Mouse (Mus musculus): ENCODE measurements around the gene Fat2. TPM values are rescaled to one million over a fixed set of nuclear protein-coding genes. Genes with fewer than 3 reads are reported as not detected.

Gene Fat2
- total RNA-seq, 2 experiments from 2014 or later = 0.17 to 0.43 TPM

DNA sequence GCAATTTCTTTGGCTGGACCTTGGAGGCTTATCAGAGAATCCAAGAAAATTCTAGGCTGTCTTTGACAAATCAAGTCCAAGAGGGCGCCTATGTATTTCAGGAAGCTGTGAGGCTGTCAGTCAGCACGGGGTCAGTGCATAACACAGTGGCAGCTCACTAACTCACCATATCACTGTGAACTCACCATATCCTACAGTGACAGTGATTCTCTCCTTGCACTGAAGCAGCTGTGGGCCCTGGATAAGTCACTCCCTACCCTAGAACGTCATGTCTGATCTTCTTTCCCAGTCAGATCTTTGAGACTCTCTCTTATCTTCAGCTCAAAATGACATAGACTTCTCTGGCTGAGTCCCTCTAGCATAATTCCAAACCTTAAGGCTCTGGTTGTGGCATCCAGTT lies 96.9 kb downstream of the Fat2 start:
- no peak for DNase-seq

DNA sequence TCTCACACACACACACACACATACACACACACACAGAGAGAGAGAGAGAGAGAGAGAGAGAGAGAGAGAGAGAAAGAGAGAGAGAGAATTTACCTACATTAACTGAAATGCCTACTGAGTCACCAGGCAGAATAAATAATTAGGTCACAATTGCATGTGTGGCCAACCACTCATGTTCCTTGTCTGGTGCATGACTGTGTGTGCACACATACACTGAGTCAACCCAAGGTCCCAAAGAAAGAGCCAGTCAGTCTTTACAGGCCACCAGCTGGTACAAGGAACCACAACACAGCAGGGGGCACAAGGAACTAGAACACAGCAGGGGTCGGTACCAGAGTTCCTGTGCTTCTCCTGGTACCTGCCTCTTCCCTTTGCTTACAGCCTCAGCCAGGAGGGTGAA lies 99.5 kb downstream of the Fat2 start:
- DNase-seq = no peak

DNA sequence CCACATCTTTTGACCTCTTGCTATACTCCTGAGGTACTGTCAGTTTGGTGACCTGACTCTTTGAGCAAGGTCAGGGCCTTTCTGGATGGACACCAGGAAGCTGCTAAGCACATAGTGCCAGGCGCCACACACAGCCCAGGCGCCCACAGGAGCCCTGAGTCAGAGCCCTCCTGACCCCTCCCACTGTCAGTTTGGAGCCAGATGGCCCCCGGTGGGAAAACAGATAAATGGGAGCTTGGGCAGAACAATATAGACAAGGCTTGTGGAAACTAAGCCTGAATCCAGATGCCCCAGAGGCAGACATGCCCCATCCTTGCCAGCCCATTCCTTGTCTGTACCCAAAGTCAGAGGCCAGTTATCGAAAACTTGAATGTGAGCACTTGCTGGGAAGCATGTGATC lies 101.6 kb downstream of the Fat2 start:
- no peak for DNase-seq

DNA sequence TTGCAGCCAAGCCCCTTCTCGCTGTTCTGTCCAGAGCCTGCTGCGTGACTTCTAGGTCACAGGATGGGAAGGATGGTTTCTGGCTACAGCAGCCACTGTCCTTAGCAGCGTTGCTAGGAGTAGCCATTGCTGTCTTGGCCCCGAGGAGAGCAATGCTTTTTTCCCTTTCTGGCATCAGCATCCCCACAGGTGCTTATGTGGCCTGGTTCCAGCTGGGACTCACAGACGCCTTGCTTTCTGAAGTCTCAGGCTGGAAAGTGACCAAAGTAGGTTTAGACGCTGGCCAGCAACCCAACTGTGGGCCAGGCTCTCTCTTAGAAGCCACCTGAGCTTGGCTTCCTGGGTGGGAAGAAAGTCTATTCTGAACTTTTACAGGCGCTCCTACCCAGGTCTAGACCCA lies 102.1 kb downstream of the Fat2 start:
- DNase-seq = no peak

DNA sequence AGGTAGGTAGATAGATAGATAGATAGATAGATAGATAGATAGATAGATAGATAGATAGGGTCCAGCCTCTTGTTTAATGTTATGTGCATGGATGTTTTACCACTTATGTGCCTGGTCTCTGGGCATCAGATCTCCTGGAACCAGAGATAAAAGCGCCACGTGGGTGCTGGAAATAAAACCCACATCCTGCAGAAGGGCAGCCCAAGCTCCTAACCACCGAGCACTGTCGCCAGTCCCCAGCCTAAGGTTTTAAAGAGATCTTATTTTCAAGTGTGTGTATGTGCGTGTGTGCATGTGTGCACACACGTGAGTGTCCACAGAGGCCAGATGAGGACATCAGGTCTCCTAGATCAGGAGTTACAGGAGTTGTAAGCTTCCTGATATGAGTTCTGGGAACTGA lies 105.3 kb downstream of the Fat2 start:
- DNase-seq = no peak

DNA sequence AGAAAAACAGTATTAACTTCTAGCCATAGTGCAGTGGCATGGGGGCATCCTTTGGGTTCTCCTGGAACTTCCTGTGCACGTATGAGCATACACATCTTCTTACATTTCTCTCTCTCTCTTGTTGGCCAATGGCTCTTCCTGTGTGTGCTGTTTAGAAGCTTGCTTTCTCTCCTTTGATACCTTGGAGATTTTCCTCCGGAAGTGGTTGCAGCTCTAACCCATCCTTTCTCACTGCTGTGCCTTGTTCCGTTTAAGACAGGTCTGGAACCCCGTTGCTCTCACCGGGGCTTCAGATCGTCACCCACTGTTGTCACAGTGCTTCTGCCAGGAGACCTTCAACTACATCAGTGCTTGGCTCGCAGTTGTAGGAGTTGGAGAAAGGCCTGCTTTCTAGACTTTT lies 115.1 kb downstream of the Fat2 start:
- no peak for DNase-seq

DNA sequence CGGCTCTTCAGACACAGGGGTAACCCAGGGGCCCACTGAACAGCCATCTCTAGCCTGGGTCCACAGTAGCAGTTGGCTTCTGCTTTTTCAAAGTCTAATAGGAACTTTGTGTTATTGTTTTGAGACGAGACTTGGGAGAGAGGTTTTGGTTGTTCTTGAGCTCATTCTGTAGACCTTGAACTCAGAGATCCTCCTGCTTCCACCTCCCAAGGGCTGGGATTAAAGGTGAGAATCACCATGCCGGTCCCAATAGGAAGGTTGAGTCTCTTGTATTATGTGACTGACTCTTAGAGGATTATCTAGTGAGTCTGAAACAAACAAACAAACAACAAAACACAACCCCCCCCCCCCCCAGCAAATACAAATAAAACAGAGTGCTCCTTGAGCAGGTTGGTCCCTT lies 117.9 kb downstream of the Fat2 start:
- DNase-seq = no peak

DNA sequence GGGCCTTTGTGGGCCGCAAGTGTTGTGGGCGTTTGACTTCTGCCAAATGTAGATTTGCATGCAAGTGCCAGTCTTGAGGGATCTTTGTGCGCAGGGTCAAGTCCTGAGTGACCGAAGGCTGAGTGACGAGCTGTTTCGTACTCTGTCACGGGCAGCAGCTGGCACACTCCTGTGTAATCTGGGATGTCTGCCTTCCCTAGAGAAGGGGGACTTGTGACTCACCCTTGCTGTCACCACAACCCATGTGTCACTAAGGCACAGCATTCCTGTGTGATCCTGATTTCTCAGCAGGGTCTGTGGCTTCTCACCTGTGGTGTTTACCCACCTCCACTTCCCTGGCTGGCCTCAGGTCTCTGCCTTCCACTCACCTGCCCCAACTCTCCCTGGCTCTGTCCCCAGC lies 118.5 kb downstream of the Fat2 start:
- no peak for DNase-seq

DNA sequence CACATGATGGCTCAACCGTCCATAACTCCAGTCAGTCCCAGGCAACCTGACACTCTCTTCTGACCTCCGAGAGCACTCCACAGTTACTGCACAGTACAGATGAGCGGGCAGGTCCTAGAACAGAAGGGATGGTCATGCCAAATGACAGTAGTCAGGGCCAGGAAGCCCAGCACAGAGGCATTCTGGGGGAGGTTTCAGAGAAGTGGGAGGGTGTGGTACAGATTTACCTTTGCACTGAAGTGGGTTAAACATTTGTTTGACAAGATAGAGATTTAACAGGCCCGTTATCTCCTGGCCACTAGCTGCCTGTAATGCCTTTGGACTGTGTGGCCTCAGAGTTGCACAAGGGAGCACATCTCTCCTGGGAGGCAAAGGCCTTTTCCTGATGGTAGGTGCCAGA lies 118.9 kb downstream of the Fat2 start:
- DNase-seq = no peak

DNA sequence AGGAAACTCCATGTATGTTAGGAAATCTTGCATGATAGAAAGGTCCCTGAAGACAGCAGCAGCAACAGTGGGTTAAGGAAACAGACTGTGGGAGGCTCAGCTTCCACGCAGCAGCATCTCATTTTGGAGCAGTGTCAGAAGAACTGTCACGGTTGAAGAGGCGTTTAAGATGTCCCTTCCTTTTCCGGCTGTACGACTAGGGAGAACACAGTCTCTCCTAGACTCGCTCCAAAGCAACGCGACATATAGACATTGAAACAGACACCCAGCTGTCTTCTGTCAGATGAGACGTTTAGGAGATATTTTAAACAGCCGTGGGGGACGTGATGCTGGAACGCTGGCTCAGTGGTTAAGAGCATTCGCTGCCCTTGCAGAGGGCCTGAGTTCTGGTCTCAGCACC lies 119.5 kb downstream of the Fat2 start:
- DNase-seq = peak in 1 of 2 experiments; percentile 18

DNA sequence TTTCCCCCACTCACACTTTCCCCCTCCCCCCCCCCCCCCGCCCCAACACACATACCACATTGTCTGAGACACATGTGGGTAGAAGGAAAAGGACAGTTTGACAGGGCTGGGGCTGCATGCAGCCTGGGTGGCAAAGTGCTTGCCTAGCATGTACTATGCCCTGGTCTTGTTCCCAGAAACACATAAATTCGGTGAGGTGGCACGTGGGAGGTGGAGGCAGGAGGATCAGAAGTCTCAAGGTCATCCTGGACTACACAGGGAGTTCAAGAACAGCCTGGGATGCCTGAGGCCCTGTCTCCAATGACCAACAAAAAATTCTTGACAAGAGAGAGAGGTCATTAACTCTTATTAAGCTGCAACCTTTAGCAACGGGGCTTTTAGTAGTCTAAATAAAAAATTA lies 120.3 kb downstream of the Fat2 start:
- DNase-seq = no peak

DNA sequence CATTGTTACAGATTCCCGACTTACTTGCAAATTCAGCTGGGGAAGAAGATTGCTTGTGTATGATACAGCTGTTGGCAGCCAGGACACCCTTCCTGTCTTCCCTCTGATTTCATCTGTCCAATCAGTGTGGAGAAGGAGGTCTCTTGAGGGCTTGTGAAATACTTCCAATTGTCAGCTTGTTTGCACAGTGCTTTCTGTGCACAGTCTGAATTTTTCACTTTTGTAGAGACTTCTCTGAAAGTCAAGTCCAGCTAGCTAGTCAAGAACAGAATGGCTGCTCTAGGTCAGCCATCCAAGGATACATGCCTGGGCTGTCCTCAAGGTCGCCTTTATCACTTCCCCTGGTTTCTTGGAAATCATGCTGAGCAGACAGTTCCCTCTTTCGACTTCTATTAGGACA lies 121.4 kb downstream of the Fat2 start:
- no peak for DNase-seq

DNA sequence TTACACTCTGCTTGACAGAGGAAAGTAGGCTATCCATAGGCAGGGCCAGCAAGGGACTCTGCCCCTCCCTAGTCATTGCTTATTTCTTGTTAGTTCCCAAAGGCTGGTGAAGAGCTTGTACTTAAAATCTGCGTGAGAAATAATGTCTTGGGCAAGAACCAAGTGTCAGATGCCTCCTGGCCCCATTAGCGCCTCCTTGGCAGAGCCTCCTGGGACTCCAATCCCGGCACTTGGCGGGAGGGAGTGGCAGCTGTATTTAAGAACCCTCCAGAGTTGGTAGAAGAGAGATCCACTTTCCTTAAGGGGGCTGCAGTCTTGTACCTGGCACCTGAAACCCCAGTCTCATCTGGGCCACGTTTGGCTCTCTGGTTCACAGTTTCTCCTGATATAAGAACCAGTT lies 122.2 kb downstream of the Fat2 start:
- no peak for DNase-seq

DNA sequence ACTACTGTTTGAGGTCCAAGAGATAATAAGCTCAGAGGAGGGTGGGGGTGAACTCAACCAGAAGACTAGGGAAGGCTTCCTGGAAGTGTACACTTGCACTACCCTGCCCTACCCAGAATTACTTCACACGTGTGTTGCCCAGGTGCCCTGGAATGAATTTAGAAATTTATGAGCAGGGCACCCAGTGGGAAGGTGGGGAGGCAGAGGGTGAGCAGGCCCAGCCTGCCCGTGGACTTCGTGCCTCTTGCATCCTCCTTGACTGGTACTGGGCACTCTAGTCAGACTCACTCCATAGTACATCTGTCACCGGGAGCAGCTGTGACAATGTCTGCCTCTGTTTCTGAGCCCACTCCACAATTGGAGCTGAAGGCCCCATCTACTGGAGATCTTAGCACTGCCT lies 122.8 kb downstream of the Fat2 start:
- no peak for DNase-seq

DNA sequence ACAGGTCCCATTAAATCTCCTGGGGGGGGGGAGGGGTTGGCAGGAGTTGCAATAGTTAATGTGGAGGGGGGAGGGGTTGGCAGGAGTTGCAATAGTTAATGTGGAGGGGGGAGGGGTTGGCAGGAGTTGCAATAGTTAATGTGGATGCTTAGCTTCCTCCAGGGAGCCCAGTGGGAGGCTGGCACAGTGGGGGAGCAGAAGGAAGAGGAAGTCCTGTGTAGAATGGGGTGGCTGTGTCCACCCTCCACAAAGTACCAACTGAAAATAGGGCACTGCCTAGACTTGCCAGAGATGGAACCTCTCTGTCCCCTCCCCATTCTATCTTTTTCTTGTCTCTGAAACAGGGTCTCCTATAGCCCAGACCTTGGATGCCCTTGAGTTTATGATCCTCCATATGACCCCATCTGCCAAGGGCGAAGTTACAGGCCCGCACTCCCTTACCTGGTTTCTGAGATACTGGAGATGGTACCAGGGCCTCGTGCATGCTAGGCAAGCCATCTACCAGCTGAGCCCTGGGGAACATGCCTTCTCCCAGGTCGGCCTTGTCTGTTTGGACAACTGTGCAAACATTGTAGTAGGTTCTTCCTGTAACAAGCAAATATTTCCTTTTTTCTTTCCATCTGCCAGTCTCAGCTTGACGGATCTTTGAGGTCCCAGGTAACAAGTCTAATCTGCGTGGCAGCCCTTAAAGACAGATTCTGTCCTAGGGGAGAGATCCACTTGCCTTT lies 126.6 kb downstream of the Fat2 start:
- no peak for DNase-seq

DNA sequence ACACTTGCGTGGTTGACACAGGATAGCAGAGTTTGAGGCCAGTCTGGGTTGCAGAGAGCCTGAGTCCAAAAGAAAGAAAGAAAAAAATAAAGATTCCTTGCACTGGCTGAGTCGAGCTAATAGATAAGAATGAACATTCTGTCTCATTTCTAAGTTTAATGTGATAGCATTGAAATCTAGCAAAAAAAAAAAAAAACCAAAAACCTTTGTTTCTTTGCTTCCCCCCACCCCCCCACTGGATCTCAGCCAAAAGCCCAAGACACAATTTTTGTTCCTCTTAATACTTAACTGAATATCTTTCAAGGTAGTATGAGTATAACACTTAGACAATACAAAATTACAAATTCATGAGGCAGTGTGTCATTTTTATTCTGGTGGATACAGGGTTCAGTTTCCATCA lies 127.3 kb downstream of the Fat2 start:
- no peak for DNase-seq

DNA sequence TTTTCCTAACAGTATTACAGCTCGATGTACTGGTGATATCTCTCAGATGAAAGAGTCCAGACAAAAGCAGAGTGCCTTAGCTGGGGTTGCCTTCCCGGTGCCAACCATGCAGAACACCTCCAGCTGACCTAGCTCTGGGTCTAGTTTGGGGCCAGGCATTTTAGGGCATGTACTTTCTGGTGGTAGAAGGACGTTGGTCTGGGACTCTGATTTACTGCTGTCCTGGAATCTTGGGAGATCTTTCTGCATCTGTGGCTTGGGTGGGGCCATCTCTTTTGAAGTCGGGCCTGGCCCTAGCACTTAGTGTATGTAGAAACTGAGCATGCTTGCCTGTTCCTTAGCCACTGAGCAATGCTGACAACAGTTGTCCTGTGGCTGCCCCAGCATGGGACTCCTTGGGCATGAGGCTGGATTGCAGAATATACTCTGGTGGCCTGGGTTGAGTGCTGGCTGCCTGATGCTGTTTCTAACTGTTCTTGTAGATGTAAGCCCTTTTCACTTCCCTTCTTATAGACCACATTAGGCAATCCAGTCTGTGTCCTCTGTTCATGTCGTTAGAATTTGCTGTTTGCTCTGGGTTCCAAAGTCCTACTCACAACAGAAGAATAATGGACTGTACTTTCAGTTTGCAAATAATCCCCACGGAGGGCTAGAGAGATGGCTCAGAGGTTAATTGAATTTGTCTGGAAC lies 128.2 kb downstream of the Fat2 start:
- DNase-seq = no peak

DNA sequence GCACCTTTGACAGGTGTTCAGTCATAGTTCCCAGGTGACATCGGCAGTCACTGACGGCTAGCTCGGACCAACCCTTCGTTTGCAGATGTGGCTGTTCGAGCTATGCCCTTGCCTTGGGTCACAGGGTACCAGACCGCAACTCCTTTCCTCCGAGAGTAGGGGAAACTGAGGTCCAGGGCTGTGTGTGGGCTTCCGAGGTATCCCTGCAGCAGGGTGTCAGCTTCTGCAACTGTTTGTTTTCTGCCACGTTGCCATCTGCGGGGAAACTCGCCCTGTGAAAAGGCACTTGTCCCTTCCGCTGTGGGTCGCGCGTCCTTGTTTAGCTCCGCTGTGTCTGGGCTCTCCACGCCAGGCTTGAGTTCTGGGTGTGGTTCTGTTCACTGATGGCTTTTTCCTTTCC lies 131.8 kb downstream of the Fat2 start:
- peak; percentile 26 to 28 for DNase-seq

DNA sequence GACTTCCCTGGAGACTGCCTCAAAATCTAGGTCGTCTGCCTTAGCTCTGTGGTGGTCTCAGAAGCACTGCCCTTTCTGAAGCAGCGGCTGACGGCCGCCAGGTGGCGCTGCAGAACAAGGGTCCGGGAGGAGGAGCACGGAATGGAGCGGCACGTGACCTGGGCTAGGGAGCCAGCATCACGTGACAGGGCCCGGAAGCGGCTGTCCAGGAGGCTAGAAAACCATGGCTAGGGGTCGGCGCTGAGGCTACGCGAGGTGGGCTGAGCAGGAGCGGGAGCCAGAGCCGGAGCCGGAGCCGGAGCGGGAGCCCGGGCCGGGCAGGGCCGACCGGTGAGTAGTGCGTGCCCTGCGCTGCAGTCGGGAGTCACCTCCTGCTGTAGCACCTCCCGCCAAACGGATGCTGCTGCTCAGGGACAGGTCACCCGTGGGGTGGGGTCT lies 132.2 kb downstream of the Fat2 start, which contains the start of gene Slc36a1:
Slc36a1 (plus strand) TSS at position 192 of the 438 bp plus-strand sequence.
- peak; percentile 93 for DNase-seq

Other genes starting within 250 kb of the Fat2 start
- gene Gm2a, start 238.4 kb downstream of the Fat2 start, total RNA-seq (2021) = 10 to 100 TPM; 33.7 to 34.1 TPM
- gene Slc36a3, start 184.9 kb downstream of the Fat2 start, total RNA-seq (2021) = not detected
- gene Slc36a2, start 151.5 kb downstream of the Fat2 start, total RNA-seq (2021) = under 1 TPM in 1 of 2 experiments, not detected in 1; 0.15 TPM
- gene Slc36a1, start 132.2 kb downstream of the Fat2 start, total RNA-seq (2021) = 10 to 100 TPM; 52.9 to 56.8 TPM
- 100 to 1,000 TPM; 312 to 317 TPM for gene Sparc, start 86.6 kb upstream of the Fat2 start, total RNA-seq (2021)
- gene Atox1, start 124.7 kb upstream of the Fat2 start, total RNA-seq (2021) = 10 to 100 TPM; 83.8 to 93.7 TPM
- 10 to 100 TPM; 34.1 to 36.8 TPM for gene G3bp1, start 133.1 kb upstream of the Fat2 start, total RNA-seq (2021)